Mouse (Mus musculus) CH12.LX (cell line): ENCODE results near the gene Jmjd8.

Source experiments
- CTCF ChIP-seq, 2 experiments: IDR thresholded peaks in 1 of 2; conservative IDR thresholded peaks in 1 of 2; 2 replicates each; pipeline ENCODE4 v1.5.1; 2011 to 2012; ENCODE audit warnings: low read depth in 2 of 2, low read length in 2 of 2, improper control_type of control experiment in 1 of 2, inconsistent platforms in 1 of 2, mild to moderate bottlenecking in 1 of 2, moderate library complexity in 1 of 2
- EP300 ChIP-seq: IDR thresholded peaks from 2 replicates; pipeline ENCODE4 v1.6.1; 2011; ENCODE audit warnings: low read length, improper control_type of control experiment
- MXI1 ChIP-seq: IDR thresholded peaks from 2 replicates; pipeline ENCODE4 v1.6.1; 2011; ENCODE audit warnings: mild to moderate bottlenecking, low read depth, low read length, improper control_type of control experiment
- RCOR1 ChIP-seq: conservative IDR thresholded peaks from 2 replicates; pipeline ENCODE4 v1.6.1; 2012; ENCODE audit warnings: low read depth, mild to moderate bottlenecking, inconsistent platforms, low read length, improper control_type of control experiment
- TCF12 ChIP-seq: IDR thresholded peaks from 2 replicates; pipeline ENCODE4 v1.6.1; 2014; ENCODE audit warnings: low read depth, mild to moderate bottlenecking, inconsistent platforms, low read length, improper control_type of control experiment
- UBTF ChIP-seq: IDR thresholded peaks from 2 replicates; pipeline ENCODE4 v1.6.1; 2012; ENCODE audit warnings: low read depth, mild to moderate bottlenecking, inconsistent platforms, low read length, improper control_type of control experiment, moderate library complexity
- ZC3H11A ChIP-seq: IDR thresholded peaks from 2 replicates; pipeline ENCODE4 v1.6.1; 2012; ENCODE audit warnings: low read depth, mild to moderate bottlenecking, inconsistent platforms, low read length, improper control_type of control experiment
- ZKSCAN1 ChIP-seq: IDR thresholded peaks from 2 replicates; pipeline ENCODE4 v1.6.1; 2012; ENCODE audit warnings: low read depth, inconsistent platforms, low read length, improper control_type of control experiment, borderline replicate concordance

DNA sequence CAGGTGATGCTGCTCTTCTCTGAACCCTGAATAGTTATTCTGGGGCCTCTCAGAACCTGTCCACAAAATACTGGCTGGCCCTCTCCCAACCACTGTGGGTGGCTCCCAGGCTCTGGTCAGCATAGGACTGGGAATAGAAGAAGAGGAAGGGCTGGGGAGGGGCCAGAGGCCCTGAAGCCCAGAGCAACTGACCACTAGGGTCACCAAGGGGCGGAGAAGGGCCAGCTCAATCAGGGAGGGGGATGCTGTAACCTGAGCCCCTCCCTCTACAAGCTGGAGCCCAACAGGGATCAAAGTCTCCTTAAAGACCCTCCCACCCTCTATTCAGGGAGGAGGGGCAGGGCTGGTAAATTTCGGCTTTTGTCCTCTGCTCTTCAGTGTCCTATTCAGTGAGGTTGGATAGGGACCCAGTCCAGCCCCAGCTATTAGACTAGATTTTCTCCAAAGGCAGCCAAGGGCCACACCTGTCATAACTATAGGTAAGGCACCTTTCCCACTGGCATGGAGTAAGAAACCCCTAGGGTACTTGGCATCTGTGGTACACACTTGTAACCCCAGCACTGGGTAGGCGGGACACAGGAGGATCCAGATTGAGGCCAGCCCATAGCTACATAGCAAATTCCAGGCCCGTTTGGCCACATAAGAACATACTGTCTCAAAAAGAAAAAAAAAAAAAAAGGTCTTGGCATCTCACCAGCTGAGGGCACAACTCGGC, 51.7 kb downstream of the Jmjd8 start, which contains the start of gene Wfikkn1:
- TF ChIP-seq CTCF (conservative IDR thresholded peaks at IDR 0.05 in 1 of 2, IDR thresholded peaks at IDR 0.05 in 1 of 2; ENCODE audit: low read depth in 2 of 2, low read length in 2 of 2) (no peak), RCOR1 (no peak), MXI1 (no peak), EP300 (no peak), ZC3H11A (no peak), TCF12 (no peak), UBTF (no peak), ZKSCAN1 (no peak)
